Mouse (Mus musculus) frontal cortex, adult (tissue): ENCODE data around the gene Tmem39a.

Experiments
- ATAC-seq: cut with Nextera tagmentation; 2 replicates; pipeline ENCODE4 v1.9.2; 2017; ENCODE audit warnings: mild to moderate bottlenecking, moderate library complexity, mixed read lengths; ENCODE audit not compliant: low TSS enrichment

Gene Tmem39a

GRCm38 (mm10) chr16:38632147-38632546 is 73.6 kb downstream of the Tmem39a start:
- ATAC-seq = no peak

DNA sequence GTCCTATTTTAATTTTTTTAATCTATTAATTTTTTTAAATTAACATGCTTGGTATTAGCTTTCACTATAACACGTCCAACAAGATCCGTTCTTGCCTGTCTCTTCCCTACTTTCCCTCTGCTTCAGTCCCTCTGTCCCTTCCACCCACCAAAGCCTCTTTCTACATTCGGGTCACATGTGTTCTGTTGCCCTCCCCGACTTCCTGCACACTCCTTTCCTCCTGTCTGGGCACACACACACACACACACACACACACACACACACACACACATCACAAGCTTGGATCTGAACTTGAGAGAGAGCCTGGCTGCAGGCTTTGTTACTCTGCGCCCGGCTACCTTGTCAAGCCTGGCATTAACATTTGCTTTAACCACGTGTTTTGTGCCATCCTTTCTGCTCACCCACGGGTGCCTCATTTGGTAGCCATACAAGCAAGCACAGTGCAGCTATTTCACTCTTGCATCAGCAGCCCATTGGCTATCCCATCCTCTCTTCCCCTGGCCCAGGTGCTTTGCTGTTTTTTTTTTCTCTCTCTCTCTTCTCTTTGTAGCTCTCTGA is 77.4 kb downstream of the Tmem39a start:
- no peak for ATAC-seq

GRCm38 (mm10) chr16:38636682-38637081 is 78.2 kb downstream of the Tmem39a start:
- ATAC-seq = no peak

- ATAC-seq = no peak
Measured at GRCm38 (mm10) chr16:38637085-38637484, 78.6 kb downstream of the Tmem39a start.
